Mouse (Mus musculus) bone marrow macrophage, adult 2 months (primary cell): ENCODE measurements at regions not wholly inside any gene's neighbourhood (a gene's known extent, or its start where the extent isn't known, plus 50 kb on each side); places are given as distances from the start of the nearest gene placed in this dataset.

Source experiments
- CTCF ChIP-seq: IDR thresholded peaks from 2 replicates; pipeline ENCODE4 v1.5.1; 2012; ENCODE audit warnings: low read depth, mild to moderate bottlenecking, low read length, moderate library complexity
- POLR2A ChIP-seq: IDR thresholded peaks from 2 replicates; pipeline ENCODE4 v1.6.1; 2012; ENCODE audit warnings: mild to moderate bottlenecking, low read depth, low read length, borderline replicate concordance

DNA sequence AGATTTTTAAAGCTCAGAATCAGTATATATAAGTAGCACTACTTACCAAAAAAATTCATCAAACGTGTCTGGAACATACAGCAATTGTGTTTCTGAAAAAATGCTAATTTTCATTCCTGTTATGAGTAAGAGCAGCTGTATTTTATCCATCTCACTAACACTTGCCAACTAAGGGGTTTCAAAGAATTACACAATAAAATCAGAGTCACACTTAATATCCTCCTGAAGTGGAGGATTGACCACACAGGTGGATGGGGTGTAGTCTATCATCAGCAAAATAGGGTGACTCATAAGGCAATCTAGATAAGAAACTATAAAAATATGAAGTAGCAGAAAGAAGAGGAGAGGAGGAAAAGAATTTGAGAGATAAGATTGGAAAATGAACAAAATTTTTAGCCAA is 102.0 kb downstream of the Hpgd start:
- TF ChIP-seq CTCF (no peak), POLR2A (no peak)
